Mouse (Mus musculus): ENCODE measurements around the gene Abca17.

- no peak for TF ChIP-seq POLR2A (IDR thresholded peaks at IDR 0.05; ENCODE audit: extremely low read depth, insufficient read depth, low read length)
- no peak for TF ChIP-seq CTCF (IDR thresholded peaks at IDR 0.05; ENCODE audit: low read depth, low read length)
Observed at GRCm38 (mm10) chr17:24359006-24359405, 8.1 kb upstream of the Abca17 start.
